Comparison of ENCODE assay signal across 8 mouse cellular contexts in genomic region chr4:134371316-134371855, GRCm38 (mm10). TPM values are rescaled to one million over a fixed set of nuclear protein-coding genes. Genes with fewer than 3 reads are reported as not detected.
A peak's percentile ranks its signal among the peaks of the same experiment; 100 is the strongest.
DNase-seq lines count a peak whose midpoint lies in the region; ATAC-seq lines count a peak whose summit lies in the region.

No protein-coding gene starts in this region.

- no peaks in the 10 kb centered on the region for H3K36me3 ChIP-seq in heart, embryonic 13.5 days
- H3K36me3 ChIP-seq in heart, embryonic 14.5 days (ENCODE audit: control insufficient read depth, insufficient read depth, low read length), result no peaks in the 10 kb centered on the region
- no peaks in the 10 kb centered on the region for H3K36me3 ChIP-seq in liver, embryonic 13.5 days

- no peak overlapping the region for H3K27ac ChIP-seq in heart, embryonic 13.5 days (replicated peaks)
- no peak overlapping the region for H3K27ac ChIP-seq in heart, embryonic 14.5 days (replicated peaks in 1 of 2; ENCODE audit: control insufficient read depth in 1 of 2, insufficient read depth in 1 of 2, low read depth in 2 of 2, low read length in 2 of 2)
- no peak overlapping the region for H3K27ac ChIP-seq in liver, embryonic 13.5 days

- peak overlapping the region; percentile 76 for H3K9ac ChIP-seq in heart, embryonic 13.5 days
- peak overlapping the region; percentile 68 for H3K9ac ChIP-seq in heart, embryonic 14.5 days (ENCODE audit: low read length)
- no peak overlapping the region for H3K9ac ChIP-seq in liver, embryonic 13.5 days

- peaks cover 51% of the 10 kb centered on the region for H3K27me3 ChIP-seq in heart, embryonic 13.5 days (replicated peaks)
- H3K27me3 ChIP-seq in heart, embryonic 14.5 days (ENCODE audit: control insufficient read depth, insufficient read depth, low read length), result peaks cover 30% of the 10 kb centered on the region
- peaks cover 63% of the 10 kb centered on the region for H3K27me3 ChIP-seq in liver, embryonic 13.5 days

- peaks cover 30% of the 10 kb centered on the region for H3K4me1 ChIP-seq in heart, embryonic 13.5 days
- H3K4me1 ChIP-seq in heart, embryonic 14.5 days (ENCODE audit: control insufficient read depth in 2 of 2, insufficient read depth in 2 of 2, low read length in 2 of 2), result peaks cover 14 to 24% of the 10 kb centered on the region in 2 experiments; a peak in 3 of 4 replicates
- peaks cover 20% of the 10 kb centered on the region for H3K4me1 ChIP-seq in liver, embryonic 13.5 days (replicated peaks)

- DNase-seq in heart, adult 9 months (ENCODE audit: low spot score in 2 of 2), result no peak
- DNase-seq in cerebellum, postnatal 10 days, result peak; percentile 28 to 37
- DNase-seq in liver, embryonic 13.5 days, result no peak
- DNase-seq in adrenal gland, adult 2 months, result no peak
- DNase-seq in thymus, postnatal 0 days (ENCODE audit: low spot score), result no peak
- DNase-seq in left cerebral cortex, postnatal 14 days (ENCODE audit: low spot score in 2 of 2), result no peak

- under 1% methylated on average over 17 of the region's 17 CpGs for WGBS in heart, embryonic 13.5 days
- under 1% methylated on average over 17 of the region's 17 CpGs for WGBS in heart, embryonic 14.5 days
- 3% methylated on average over 17 of the region's 17 CpGs for WGBS in liver, embryonic 13.5 days (ENCODE audit: insufficient replicate concordance)

- H3K4me2 ChIP-seq in heart, embryonic 13.5 days, result peak overlapping the region; percentile 90
- peak overlapping the region; percentile 92 for H3K4me2 ChIP-seq in heart, embryonic 14.5 days (ENCODE audit: low read length)
- H3K4me2 ChIP-seq in liver, embryonic 13.5 days, result peak overlapping the region; percentile 67

- no peak for ATAC-seq in heart, embryonic 13.5 days (ENCODE audit: extremely low read depth, insufficient number of reproducible peaks, low FRiP score, low TSS enrichment)
- ATAC-seq in heart, embryonic 14.5 days (ENCODE audit: insufficient number of reproducible peaks, insufficient read depth, low FRiP score, low read depth), result no peak
- ATAC-seq in liver, embryonic 13.5 days (ENCODE audit: low read depth), result no peak

- intact Hi-C loops in left cerebral cortex, postnatal 14 days (cut with DNase I), result no loop called here

- H3K9me3 ChIP-seq in heart, embryonic 13.5 days, result no peaks in the 10 kb centered on the region
- no peaks in the 10 kb centered on the region for H3K9me3 ChIP-seq in heart, embryonic 14.5 days (ENCODE audit: control insufficient read depth, low read length)
- H3K9me3 ChIP-seq in liver, embryonic 13.5 days (replicated peaks), result no peaks in the 10 kb centered on the region

- peak overlapping the region; percentile 60 for H3K4me3 ChIP-seq in heart, embryonic 13.5 days
- peak overlapping the region; percentile 54 to 62 for H3K4me3 ChIP-seq in heart, embryonic 14.5 days (ENCODE audit: control insufficient read depth in 1 of 2, insufficient read depth in 1 of 2, low read depth in 1 of 2, low read length in 2 of 2)
- peak overlapping the region; percentile 22 for H3K4me3 ChIP-seq in liver, embryonic 13.5 days (replicated peaks)

RNA-seq across cellular contexts. Expression of gene Extl1, which starts 12.3 kb away (rescaled TPM):
- polyA plus RNA-seq in heart, embryonic 13.5 days (2015; fragmentation: Nextera tagmentation; extraction: Ambion mirVana), result 2.7 and 3.3 TPM in 2 replicates
- 2.8 and 2.9 TPM in 2 replicates for polyA plus RNA-seq in heart, embryonic 14.5 days (2014; fragmentation: Nextera tagmentation; extraction: Ambion mirVana)
- polyA plus RNA-seq in liver, embryonic 13.5 days (2015; fragmentation: Nextera tagmentation; extraction: Ambion mirVana), result 0.15 and 0.18 TPM in 2 replicates
- 1 to 10 TPM; 3.1 to 4.4 TPM for total RNA-seq in adrenal gland, adult 2 months (2021)
- 4.9 and 5.6 TPM in 2 replicates for polyA plus RNA-seq in adrenal gland, adult 2 months (2012; rRNA removed)
- polyA plus RNA-seq in thymus, postnatal 0 days (2015; fragmentation: Nextera tagmentation; extraction: Ambion mirVana), result 2.9 and 3.3 TPM in 2 replicates
- 10 to 100 TPM; 52.3 to 53.7 TPM for total RNA-seq in left cerebral cortex, postnatal 14 days (2021)

RNA-seq across cellular contexts. Expression of gene Pafah2, which starts 24.7 kb away (rescaled TPM):
- 9.0 and 9.9 TPM in 2 replicates for polyA plus RNA-seq in heart, embryonic 13.5 days (2015; fragmentation: Nextera tagmentation; extraction: Ambion mirVana)
- 11.1 and 12.8 TPM in 2 replicates for polyA plus RNA-seq in heart, embryonic 14.5 days (2014; fragmentation: Nextera tagmentation; extraction: Ambion mirVana)
- 3.7 and 5.1 TPM in 2 replicates for polyA plus RNA-seq in liver, embryonic 13.5 days (2015; fragmentation: Nextera tagmentation; extraction: Ambion mirVana)
- 10 to 100 TPM; 12.1 to 18.7 TPM for total RNA-seq in adrenal gland, adult 2 months (2021)
- polyA plus RNA-seq in adrenal gland, adult 2 months (2012; rRNA removed), result 9.1 and 15.1 TPM in 2 replicates
- polyA plus RNA-seq in thymus, postnatal 0 days (2015; fragmentation: Nextera tagmentation; extraction: Ambion mirVana), result 4.6 and 5.3 TPM in 2 replicates
- 10 to 100 TPM; 10.9 to 12.3 TPM for total RNA-seq in left cerebral cortex, postnatal 14 days (2021)

RNA-seq across cellular contexts. Expression of gene Slc30a2, which starts 28.4 kb away (rescaled TPM):
- 0.11 and 0.19 TPM in 2 replicates for polyA plus RNA-seq in heart, embryonic 13.5 days (2015; fragmentation: Nextera tagmentation; extraction: Ambion mirVana)
- polyA plus RNA-seq in heart, embryonic 14.5 days (2014; fragmentation: Nextera tagmentation; extraction: Ambion mirVana), result 0.08 and 0.11 TPM in 2 replicates
- polyA plus RNA-seq in liver, embryonic 13.5 days (2015; fragmentation: Nextera tagmentation; extraction: Ambion mirVana), result not detected in 2 replicates
- total RNA-seq in adrenal gland, adult 2 months (2021), result 10 to 100 TPM; 21.2 to 60.8 TPM
- polyA plus RNA-seq in adrenal gland, adult 2 months (2012; rRNA removed), result 33.0 and 56.4 TPM in 2 replicates
- polyA plus RNA-seq in thymus, postnatal 0 days (2015; fragmentation: Nextera tagmentation; extraction: Ambion mirVana), result 0.17 and 0.40 TPM in 2 replicates
- total RNA-seq in left cerebral cortex, postnatal 14 days (2021), result under 1 TPM in 1 of 2 experiments, not detected in 1; 0.17 TPM

RNA-seq across cellular contexts. Expression of gene Trim63, which starts 56.5 kb away (rescaled TPM):
- 108 and 136 TPM in 2 replicates for polyA plus RNA-seq in heart, embryonic 13.5 days (2015; fragmentation: Nextera tagmentation; extraction: Ambion mirVana)
- polyA plus RNA-seq in heart, embryonic 14.5 days (2014; fragmentation: Nextera tagmentation; extraction: Ambion mirVana), result 39.4 and 43.2 TPM in 2 replicates
- polyA plus RNA-seq in liver, embryonic 13.5 days (2015; fragmentation: Nextera tagmentation; extraction: Ambion mirVana), result 0.14 and 0.24 TPM in 2 replicates
- total RNA-seq in adrenal gland, adult 2 months (2021), result not detected
- 0.06 and 0.11 TPM in 2 replicates for polyA plus RNA-seq in adrenal gland, adult 2 months (2012; rRNA removed)
- 1.1 and 1.3 TPM in 2 replicates for polyA plus RNA-seq in thymus, postnatal 0 days (2015; fragmentation: Nextera tagmentation; extraction: Ambion mirVana)
- under 1 TPM; 0.40 to 0.86 TPM for total RNA-seq in left cerebral cortex, postnatal 14 days (2021)

Comparison
In these comparisons a context has a peak if more than half of its experiments do, and no peak if none do; other contexts are left out.
1. DNase-seq: peak in cerebellum, postnatal 10 days (2 of 2); none in heart, adult 9 months (0 of 2), liver, embryonic 13.5 days (single experiment), adrenal gland, adult 2 months (single experiment), thymus, postnatal 0 days (single experiment) and left cerebral cortex, postnatal 14 days (0 of 2).
2. RNA of gene Slc30a2, which starts 28.4 kb away (polyA plus RNA-seq): 33.0 to 56.4 TPM in adrenal gland, adult 2 months; 0.17 to 0.40 TPM in thymus, postnatal 0 days, 0.11 to 0.19 TPM in heart, embryonic 13.5 days, 0.08 to 0.11 TPM in heart, embryonic 14.5 days and not detected in liver, embryonic 13.5 days; every median in the first group is over 10 times any median in the second.
3. Peak in every context shown above with its lines, with median percentiles within 50 percentile points of each other: H3K4me2 ChIP-seq and H3K4me3 ChIP-seq.